Mouse (Mus musculus) cerebellum, postnatal 4 days (tissue): ENCODE measurements around the gene Fut7.

Experiments
- DNase-seq, 2 experiments: peaks; one replicate each; pipeline ENCODE4 v3.0.0; 2022; ENCODE audit warnings: low spot score in 2 of 2, mixed read lengths in 1 of 2

Fut7 gene

DNA sequence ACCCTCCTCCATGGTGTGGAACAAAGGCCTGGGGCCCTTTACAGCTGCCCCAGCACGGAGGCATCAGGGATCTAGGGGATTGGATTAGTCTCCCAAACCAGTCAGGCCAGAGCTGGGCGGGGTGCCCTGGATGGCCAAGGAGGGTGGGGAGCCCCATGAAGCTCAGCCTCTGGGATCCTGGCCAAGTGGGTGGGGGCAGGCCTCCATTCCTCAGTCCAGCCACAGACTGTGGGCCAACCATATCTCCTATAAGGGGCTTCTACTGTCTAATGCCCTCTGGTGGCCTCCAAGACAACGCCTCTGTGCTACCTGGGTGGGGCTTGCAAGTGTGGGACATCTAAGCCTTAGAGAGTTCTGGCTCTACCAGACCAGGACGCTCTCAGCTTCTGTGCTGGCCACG, 35.8 kb downstream of the Fut7 start:
- no peak for DNase-seq

DNA sequence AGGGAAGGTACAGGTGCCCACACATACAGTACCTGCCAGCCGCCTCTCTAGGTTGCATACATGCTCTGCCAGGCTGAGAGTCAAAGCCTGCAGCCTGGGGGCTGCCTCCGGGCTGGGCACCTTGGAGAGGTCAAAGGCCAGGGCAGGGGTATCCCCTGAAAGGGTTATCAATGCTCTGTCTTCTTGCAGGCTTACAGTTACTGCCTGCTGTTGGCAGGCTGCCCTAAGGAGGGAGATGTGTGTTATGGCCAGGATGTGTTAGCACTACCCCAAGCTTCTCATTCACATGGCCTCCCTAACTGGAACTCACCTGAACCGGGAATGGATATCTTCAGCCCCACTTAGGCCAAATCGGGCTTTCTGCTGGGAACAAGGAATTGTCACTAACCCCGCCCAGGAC, 37.1 kb downstream of the Fut7 start:
- peak in 1 of 2 experiments; percentile 37 for DNase-seq

DNA sequence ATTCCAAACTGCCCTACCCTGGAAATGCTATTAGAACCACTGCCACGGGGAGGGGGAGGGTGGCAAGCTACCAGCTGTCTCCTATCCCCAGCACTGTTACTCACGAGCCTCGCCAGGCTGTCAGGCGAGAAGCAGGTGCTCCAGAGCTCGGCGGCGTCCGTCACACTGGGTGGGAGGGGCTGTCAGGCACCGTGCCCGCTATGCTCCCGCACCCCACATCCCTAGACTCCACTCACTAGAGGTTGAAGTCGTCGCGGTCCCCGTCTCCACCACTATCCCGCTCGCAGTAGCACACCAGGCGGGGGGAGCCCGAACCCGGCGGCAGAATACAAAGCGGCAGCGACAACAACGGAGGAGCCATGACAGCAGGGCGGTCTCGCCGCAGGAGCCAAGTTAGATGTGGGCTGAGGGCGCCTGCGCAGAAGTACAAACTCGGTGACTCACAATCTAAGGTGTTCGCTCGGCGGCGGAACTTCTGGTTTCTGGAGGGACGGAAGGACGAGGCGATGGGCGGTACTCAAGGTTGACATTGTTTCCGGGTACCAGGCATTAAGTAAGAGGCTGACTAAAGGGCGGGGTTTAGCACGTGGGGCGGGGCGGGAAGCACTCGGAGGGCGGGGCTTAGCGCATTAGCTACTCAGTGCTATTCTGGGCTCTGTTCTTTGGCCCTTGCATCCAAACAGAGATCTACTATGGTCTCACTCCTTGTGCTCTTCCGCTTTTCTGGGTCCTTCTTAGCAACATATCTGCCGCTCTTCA, 37.7 kb downstream of the Fut7 start, which contains the start of gene Paxx:
Gene Paxx (minus strand): TSS at position 544 of the 759 bp plus-strand sequence.
- DNase-seq, result peak; percentile 65 to 81

DNA sequence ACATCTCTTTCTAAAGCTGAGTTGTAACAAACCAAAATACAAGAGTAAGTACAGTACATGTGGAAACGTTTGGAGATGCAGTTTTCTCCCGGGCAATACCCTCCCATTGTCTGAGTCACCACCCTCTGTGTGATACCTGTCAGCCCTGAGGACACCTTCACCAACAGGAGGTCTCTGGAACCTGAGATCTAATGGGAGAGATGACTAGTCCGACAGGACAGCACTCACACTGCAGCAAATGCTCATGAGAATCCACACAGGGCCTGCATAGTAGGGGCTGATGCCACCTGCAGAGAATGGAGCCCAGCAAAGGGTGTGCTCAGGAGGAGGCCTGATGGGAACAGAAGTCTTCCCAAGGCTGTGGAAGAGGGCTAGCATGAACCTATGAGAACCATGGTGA, 38.3 kb downstream of the Fut7 start:
- DNase-seq, result no peak

DNA sequence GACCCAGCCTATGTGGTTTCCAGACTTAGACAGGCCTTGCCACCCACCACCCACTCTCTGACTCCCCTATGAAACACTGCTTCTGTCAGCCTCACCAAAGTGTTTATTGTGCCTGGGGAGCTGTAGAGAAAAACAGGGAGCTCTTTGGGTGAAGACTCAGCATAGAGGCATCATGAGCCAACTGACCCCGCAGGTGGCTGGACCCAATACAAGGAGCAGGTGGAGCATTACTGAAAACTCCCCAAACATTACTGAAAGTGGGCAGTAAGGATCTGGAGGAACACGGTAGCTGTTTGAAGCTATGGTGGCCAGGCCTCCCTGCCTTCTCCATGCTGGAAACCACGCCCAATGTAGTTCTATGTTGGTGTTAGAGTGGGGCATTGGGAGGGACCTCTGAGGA, 40.6 kb downstream of the Fut7 start:
- DNase-seq, result no peak

DNA sequence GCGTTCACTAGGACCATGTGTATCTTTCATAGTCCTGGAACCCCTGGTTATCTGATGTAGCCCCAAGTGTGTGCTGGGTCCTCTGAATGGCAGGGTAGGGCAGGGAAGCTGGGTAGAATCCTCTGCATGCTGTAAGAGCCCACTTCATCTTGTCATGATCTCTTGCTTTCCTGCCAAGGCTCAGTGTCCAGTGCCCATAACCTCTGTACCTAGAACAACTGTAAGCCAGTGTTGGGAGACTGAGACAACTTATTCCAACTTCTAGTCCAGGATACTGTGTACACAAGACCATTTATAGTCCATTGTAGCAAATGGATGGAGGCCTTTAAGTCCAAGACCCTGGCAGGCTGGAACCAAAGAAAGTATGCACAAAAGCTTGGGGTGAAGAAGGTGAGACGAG, 42.2 kb downstream of the Fut7 start:
- no peak for DNase-seq

DNA sequence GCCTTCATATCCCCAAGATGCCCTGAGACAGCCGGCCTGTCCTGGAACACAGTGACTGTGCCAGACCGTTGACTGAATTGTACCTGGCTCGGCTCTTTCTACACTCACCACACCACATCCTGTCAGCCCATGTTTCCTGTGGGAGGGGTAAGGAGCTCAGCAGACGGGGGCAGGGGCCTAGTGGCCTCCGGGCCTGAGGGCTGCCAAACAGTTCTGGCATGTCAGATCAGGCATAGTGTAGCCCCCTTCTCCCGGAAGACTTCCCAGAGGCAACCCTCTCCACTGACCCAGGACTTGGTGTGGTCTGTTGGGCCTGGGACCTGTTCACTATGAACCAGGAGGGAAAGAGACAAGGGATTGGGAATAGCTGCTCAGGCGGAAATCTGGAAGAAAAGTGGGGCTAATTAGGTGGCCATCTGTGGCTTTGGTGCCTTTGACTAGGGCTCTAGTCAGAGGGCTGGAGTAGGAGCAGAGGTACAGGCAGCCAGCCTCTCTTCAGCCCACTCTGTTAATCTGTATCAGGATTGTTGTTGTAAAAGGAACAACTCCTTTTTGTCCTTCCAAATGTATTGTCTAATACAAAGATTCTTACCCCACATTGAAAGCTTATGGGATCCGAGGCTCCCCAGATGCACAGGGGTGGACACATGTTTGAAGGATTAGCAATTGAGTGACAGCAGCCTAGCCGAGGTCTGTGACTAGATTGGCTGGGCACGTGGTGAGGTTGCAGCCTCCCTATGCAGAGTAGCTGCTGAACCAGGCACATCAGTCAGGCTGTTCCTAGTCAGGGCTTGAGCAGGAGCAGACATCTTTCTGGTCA, 43.0 kb downstream of the Fut7 start:
- DNase-seq, result no peak

DNA sequence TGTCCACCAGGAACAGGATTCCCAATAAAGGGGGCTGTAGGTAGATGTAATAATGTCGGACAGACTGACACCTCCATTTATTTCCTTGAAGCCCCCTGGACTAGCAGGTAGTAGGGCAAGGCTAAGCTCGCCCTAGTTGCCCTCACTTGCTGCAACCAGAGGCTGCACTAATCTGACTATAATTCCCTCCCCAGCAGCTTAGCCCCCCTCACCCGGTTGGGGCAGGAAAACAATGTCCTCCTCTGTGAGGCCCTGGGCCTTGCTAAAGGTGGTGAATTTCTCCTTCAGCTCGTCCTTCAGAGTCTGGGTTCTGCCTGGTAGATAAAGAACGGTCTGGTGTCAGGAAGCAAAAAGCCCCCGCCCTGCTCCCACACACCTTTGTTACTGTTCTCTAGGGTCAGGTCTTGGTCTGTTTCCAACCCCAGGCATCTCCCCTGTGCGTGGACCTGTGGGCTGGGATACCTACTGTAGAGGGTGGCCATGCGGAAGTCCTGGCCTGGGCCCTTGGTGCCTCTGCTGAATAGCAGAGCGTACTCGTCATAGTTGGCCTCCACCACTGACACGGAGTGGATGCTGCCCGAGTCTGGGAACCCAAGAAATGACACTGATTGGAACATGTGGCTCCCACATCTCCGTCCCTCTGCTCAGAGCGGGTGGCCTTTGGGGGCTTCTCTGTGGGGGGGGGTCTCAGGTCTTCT, 44.7 kb downstream of the Fut7 start:
- no peak for DNase-seq

DNA sequence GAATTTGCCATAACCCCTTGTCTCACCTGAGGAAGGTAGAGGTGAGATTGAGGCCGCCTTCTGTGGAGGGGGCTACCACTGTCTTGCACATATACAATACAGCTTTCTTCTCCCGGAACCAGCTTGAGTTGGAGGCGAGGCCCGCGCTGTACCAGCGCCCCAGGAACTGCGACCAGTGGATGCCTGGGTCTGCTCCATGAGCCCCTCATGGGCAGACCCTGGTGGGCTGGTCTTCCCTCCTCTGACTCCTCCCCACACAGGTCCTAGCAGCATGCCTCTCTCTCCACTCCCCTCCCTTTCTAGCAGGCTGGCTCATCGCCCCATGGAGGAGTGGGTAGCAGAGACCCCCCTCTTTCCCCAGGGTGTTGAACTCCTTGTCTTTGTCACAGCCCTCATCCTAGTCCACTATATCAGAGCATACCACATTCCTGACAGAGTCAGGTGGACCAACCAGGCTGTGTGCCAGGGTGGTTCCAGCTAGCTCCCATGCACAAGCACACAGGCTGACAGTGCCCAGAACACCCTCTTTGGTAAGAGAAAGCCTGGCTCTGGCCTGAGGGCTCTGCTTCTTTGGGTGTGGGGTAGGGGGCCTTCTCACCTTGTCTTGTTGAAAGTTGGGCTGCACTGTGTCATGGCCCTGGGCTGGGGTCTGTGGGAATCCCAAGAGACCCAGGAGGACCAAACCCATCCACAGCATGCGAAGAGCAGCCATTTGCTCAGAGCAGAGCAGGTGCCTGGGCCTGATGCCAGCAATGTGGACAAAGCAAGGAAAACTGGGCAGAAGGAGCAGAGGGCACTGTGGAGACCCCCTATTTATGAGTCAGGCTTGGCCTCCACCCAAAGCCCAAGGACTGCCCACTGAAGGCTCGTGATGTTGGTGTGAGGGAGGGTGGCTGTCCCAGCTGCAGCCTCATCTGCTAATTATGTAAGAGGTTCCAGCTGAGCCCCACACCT, 46.2 kb downstream of the Fut7 start:
- peak in 1 of 2 experiments; percentile 74 for DNase-seq

DNA sequence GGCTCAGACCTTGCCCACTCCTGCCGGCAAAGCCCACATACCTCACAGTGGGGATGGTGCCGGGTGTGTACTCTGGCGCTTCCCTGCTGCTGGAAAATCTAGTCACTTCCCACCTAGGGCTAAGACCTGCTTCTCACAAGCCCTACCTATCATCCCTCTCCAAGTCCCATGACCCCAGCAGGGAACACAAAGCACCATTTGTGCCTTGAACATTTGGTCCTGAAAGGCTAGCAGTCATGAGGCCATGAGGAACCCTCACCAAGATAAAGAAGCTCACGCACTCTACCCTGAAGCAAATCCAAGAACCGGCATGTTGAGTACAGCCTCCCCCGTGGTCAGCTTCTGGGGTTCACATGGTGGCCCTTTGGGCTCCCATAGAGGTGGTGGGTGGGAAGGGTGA, 46.9 kb downstream of the Fut7 start, which contains the start of gene Ptgds:
Gene Ptgds (minus strand): TSS at position 78 of the 400 bp plus-strand sequence.
- DNase-seq, result no peak

DNA sequence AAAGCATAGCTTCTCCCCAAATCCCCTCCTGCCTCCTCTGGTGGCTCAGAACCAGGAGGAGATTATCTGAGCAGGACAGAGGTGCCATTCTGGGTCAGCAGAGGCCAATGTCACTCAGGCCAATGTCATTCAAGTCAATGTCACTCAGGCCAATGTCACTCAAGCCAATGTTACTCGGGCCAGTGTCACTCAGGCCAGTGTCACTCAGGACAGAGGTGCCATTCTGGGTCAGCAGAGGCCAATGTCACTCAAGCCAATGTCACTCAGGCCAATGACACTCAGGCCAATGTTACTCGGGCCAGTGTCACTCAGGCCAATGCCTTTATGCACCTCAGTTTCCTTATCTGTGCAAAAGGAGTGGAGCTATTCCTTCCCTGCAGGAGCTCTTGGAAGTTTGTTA, 49.5 kb downstream of the Fut7 start:
- DNase-seq, result no peak
